Mouse (Mus musculus) lung, adult 2 months (tissue): ENCODE measurements around the gene Cep78.

Experiments used
- CTCF ChIP-seq: fragments of 200-500 bp; IDR thresholded peaks from 2 replicates; pipeline ENCODE4 v1.5.1; 2011; ENCODE audit warnings: mild to moderate bottlenecking, low read length, control low read depth; ENCODE audit not compliant: insufficient read depth
- POLR2A ChIP-seq: fragments of 200-500 bp; IDR thresholded peaks from 2 replicates; pipeline ENCODE4 v1.6.1; 2011; ENCODE audit warnings: low read depth, mild to moderate bottlenecking, control low read depth, low read length, borderline replicate concordance; ENCODE audit errors: extremely low read depth

DNA sequence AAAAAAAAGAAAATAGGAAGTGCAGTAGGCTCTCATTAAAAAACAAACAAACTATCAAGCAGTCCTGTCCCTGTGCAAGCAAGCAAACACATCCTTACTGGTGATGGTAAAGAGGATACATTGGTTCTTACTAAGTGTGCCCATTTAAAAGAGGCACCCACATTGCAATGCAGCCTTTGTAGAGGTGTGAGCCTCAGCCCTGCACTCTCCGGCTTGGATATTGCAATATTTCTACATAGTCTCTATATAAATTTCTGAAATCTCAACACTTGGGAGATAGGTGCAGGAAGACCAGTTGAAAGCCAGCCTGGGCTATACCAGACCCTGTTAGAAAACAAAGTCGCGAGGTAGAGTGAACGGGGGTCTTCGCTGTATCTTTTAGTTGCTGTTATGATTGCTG is 41.5 kb upstream of the Cep78 start:
- TF ChIP-seq CTCF, result no peak
- TF ChIP-seq POLR2A, result no peak
